ENCODE assay signal across 24 mouse cellular contexts in genomic region chr6:34777094-34777493, GRCm38 (mm10). TPM values are rescaled to one million over a fixed set of nuclear protein-coding genes. Genes with fewer than 3 reads are reported as not detected.
DNase-seq lines count a peak whose midpoint lies in the region; ATAC-seq lines count a peak whose summit lies in the region.
"Had no signal": no experiment of that assay in that cellular context is flagged by ENCODE, and none has a peak within 500 bp of the region (broad histone marks: within the 10 kb centered on the region; RNA-seq: fewer than 3 reads in every experiment).

No protein-coding gene starts in this region.

- DNase-seq in midbrain, embryonic 11.5 days (ENCODE audit: low spot score, missing footprints), result peak; percentile 76
- DNase-seq in midbrain, embryonic 10.5 days (ENCODE audit: low spot score), result no peak
- DNase-seq in 3T3-L1 (ENCODE audit: low read depth, low spot score), result peak; percentile 47
- DNase-seq in induced T-regulatory cell, adult 2 months (ENCODE audit: low read depth), result peak; percentile 2
- DNase-seq in cerebellum, adult 8-10 months, result no peak
- no peak for DNase-seq in adipocyte (ENCODE audit: low spot score)
- DNase-seq: adrenal gland, adult 2 months; adrenal gland, postnatal 10 days; adrenal gland, postnatal 25 days; cerebellum, adult 11 months; cerebellum, adult 18-20 months; cerebellum, adult 9-10 months; cerebellum, postnatal 10 days; cerebellum, postnatal 25 days; forebrain, postnatal 0 days had no signal

- 83% methylated on average over 2 of the region's 2 CpGs for WGBS in midbrain, embryonic 11.5 days
- 73% methylated on average over 2 of the region's 2 CpGs for WGBS in midbrain, embryonic 10.5 days

- no peak overlapping the region for H3K27ac ChIP-seq in midbrain, embryonic 11.5 days (ENCODE audit: low read depth, low read length)
- no peak overlapping the region for H3K27ac ChIP-seq in midbrain, embryonic 10.5 days (replicated peaks)
- H3K27ac ChIP-seq: embryonic facial prominence, embryonic 10.5 days; embryonic facial prominence, embryonic 12.5 days; forebrain, embryonic 13.5 days; forebrain, embryonic 15.5 days had no signal

- H3K36me3 ChIP-seq in midbrain, embryonic 11.5 days (ENCODE audit: control insufficient read depth, insufficient read depth, low read length), result no peaks in the 10 kb centered on the region
- peaks cover 10% of the 10 kb centered on the region for H3K36me3 ChIP-seq in midbrain, embryonic 10.5 days
- H3K36me3 ChIP-seq: G1E had no signal

- H3K4me1 ChIP-seq in midbrain, embryonic 11.5 days (ENCODE audit: control insufficient read depth, insufficient read depth, low read length), result no peaks in the 10 kb centered on the region; the same call in 1 of the 2 replicates
- peaks cover 11% of the 10 kb centered on the region for H3K4me1 ChIP-seq in midbrain, embryonic 10.5 days
- H3K4me1 ChIP-seq: embryonic facial prominence, embryonic 10.5 days; embryonic facial prominence, embryonic 12.5 days; forebrain, embryonic 13.5 days had no signal

- H3K9me3 ChIP-seq in midbrain, embryonic 11.5 days (ENCODE audit: control insufficient read depth, low read length), result no peaks in the 10 kb centered on the region
- H3K9me3 ChIP-seq in midbrain, embryonic 10.5 days (replicated peaks), result no peaks in the 10 kb centered on the region
- H3K9me3 ChIP-seq: embryonic facial prominence, embryonic 10.5 days; embryonic facial prominence, embryonic 12.5 days; forebrain, embryonic 13.5 days; forebrain, embryonic 15.5 days; G1E had no signal

- H3K4me2 ChIP-seq in midbrain, embryonic 11.5 days, result no peak overlapping the region
- H3K4me2 ChIP-seq: embryonic facial prominence, embryonic 12.5 days; forebrain, embryonic 13.5 days; forebrain, embryonic 15.5 days had no signal

- no peak overlapping the region for H3K4me3 ChIP-seq in midbrain, embryonic 11.5 days (ENCODE audit: low read depth, low read length)
- no peak overlapping the region for H3K4me3 ChIP-seq in midbrain, embryonic 10.5 days
- H3K4me3 ChIP-seq: embryonic facial prominence, embryonic 10.5 days; embryonic facial prominence, embryonic 12.5 days; forebrain, embryonic 13.5 days; forebrain, embryonic 15.5 days had no signal

- H3K27me3 ChIP-seq in midbrain, embryonic 11.5 days (ENCODE audit: control insufficient read depth, insufficient read depth, low read length), result no peaks in the 10 kb centered on the region; the same call in 1 of the 2 replicates
- H3K27me3 ChIP-seq in midbrain, embryonic 10.5 days (ENCODE audit: low read depth, poor library complexity, severe bottlenecking), result peaks cover 7% of the 10 kb centered on the region; the same call in 1 of the 2 replicates
- H3K27me3 ChIP-seq: CH12.LX; embryonic facial prominence, embryonic 12.5 days; forebrain, embryonic 13.5 days; forebrain, embryonic 15.5 days; Patski had no signal

- ATAC-seq in midbrain, embryonic 11.5 days (ENCODE audit: low FRiP score), result no peak
- ATAC-seq: activated CD4-positive, CD25-positive, alpha-beta regulatory T cell, adult 4 months; CD4-positive, CD25-positive, alpha-beta regulatory T cell, adult 4 months; forebrain, embryonic 13.5 days; forebrain, embryonic 15.5 days; forebrain, postnatal 0 days; Patski had no signal

- H3K9ac ChIP-seq in midbrain, embryonic 11.5 days (ENCODE audit: low read length), result no peak overlapping the region
- H3K9ac ChIP-seq: embryonic facial prominence, embryonic 12.5 days; forebrain, embryonic 13.5 days; forebrain, embryonic 15.5 days; forebrain, postnatal 0 days had no signal

RNA-seq across cellular contexts. Expression of gene Agbl3, which starts 3.1 kb away (rescaled TPM):
- 5.7 and 6.1 TPM in 2 replicates for polyA plus RNA-seq in midbrain, embryonic 11.5 days (2014; fragmentation: Nextera tagmentation; extraction: Ambion mirVana)
- polyA plus RNA-seq in midbrain, embryonic 10.5 days (2016; fragmentation: Nextera tagmentation; extraction: Ambion mirVana), result 2.9 and 4.7 TPM in 2 replicates
- polyA plus RNA-seq: G1E had no signal

Comparison
In these comparisons a context has a peak if more than half of its experiments do, and no peak if none do; other contexts are left out.
1. DNase-seq: peak in midbrain, embryonic 11.5 days (single experiment), 3T3-L1 (single experiment) and induced T-regulatory cell, adult 2 months (single experiment); none in midbrain, embryonic 10.5 days (single experiment), cerebellum, adult 8-10 months (single experiment) and adipocyte (single experiment).